Mouse (Mus musculus) midbrain, embryonic 14.5 days (tissue): Measurements from ENCODE around the gene Ankrd33b. TPM values are rescaled to one million over a fixed set of nuclear protein-coding genes. Genes with fewer than 3 reads are reported as not detected.

Source experiments
- ATAC-seq: fragments of 200-750 bp; cut with Nextera tagmentation; 2 replicates; pipeline ENCODE4 v1.8.0; 2017; ENCODE audit warnings: moderate number of reproducible peaks, moderate library complexity; ENCODE audit not compliant: low FRiP score, low TSS enrichment
- DNase-seq: peaks from one replicate; pipeline ENCODE4 v3.0.0-alpha.2; 2015
- H3K27ac ChIP-seq: fragments of 300-500 bp; sonication (generic); replicated peaks from 2 replicates; pipeline ENCODE4 v1.5.1; 2014; ENCODE audit warnings: mild to moderate bottlenecking, low read depth, low read length, moderate library complexity
- H3K27me3 ChIP-seq: fragments of 300-500 bp; sonication (generic); 2 replicates; pipeline ENCODE4 v1.6.1; 2014; ENCODE audit warnings: low read length, control low read depth, mixed read lengths; ENCODE audit not compliant: control insufficient read depth, insufficient read depth
- H3K36me3 ChIP-seq: fragments of 300-500 bp; sonication (generic); 2 replicates; pipeline ENCODE4 v1.6.1; 2014; ENCODE audit warnings: low read length, control low read depth; ENCODE audit not compliant: control insufficient read depth, insufficient read depth
- H3K4me1 ChIP-seq: fragments of 300-500 bp; sonication (generic); 2 replicates; pipeline ENCODE4 v1.6.1; 2014; ENCODE audit warnings: mild to moderate bottlenecking, antibody characterized with exemption, low read length, control low read depth; ENCODE audit not compliant: control insufficient read depth, insufficient read depth
- H3K4me2 ChIP-seq: fragments of 300-500 bp; sonication (generic); 2 replicates; pipeline ENCODE4 v1.6.1; 2014; ENCODE audit warnings: mild to moderate bottlenecking, low read length, moderate library complexity
- H3K4me3 ChIP-seq: fragments of 300-500 bp; sonication (generic); replicated peaks from 2 replicates; pipeline ENCODE4 v1.5.1; 2014; ENCODE audit warnings: low read depth, low read length
- H3K9ac ChIP-seq: fragments of 300-500 bp; sonication (generic); replicated peaks from 2 replicates; pipeline ENCODE4 v1.6.1; 2014; ENCODE audit warnings: mild to moderate bottlenecking, low read length, moderate library complexity
- H3K9me3 ChIP-seq: fragments of 300-500 bp; sonication (generic); 2 replicates; pipeline ENCODE4 v1.6.1; 2016; ENCODE audit warnings: low read length, control low read depth, mixed read lengths; ENCODE audit not compliant: control insufficient read depth
- whole genome bisulfite sequencing: fragments of 180-500 bp; shearing (Covaris S2); extraction: QIAGEN DNeasy Blood & Tissue Kit; methylation state at CpG from one replicate; pipeline ENCODE4 v1.1.7; 2014; 5-methylcytosine and 5-hydroxymethylcytosine counted together
- polyA plus RNA-seq: library from polyadenylated mRNA; unstranded; fragments of >200 nt; fragmentation: Nextera tagmentation; extraction: Ambion mirVana; gene quantifications from 2 replicates; pipeline ENCODE4 v1.2.1, GENCODE M21; 2014

The Ankrd33b gene
- polyA plus RNA-seq, 1 experiment from 2014 or later, result 0.64 TPM

DNA sequence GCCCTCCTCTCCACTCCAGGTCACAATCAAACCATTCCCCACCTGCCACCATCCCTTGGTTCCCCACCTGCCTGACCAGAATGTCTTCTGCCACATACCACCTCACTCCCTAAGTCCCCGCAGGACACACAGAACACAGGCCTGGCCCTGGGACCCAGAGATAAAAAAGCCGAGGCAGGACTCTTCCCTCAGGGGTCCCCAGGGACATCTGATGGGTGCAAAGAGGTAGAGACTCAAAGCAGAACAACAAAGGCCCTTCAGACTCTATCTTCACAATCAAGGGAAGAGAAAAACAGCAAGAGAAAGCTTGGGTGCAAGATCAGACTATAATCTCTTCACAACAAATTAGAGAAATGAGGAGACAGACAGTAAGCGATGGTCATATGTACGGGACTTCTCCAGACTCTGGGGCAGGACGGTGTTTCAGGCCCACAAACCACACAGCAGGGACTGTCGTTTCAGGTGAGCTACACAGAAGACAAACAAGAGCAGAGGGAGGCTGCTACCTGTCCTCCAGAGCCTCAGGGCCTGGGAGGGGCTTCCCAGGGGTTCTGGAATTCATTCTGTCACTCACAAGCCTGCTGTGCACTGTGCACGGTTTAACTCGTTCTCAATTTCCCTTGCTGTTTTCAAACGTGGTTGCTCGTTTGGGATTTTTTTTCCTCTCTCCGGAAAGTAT lies 2.3 kb downstream of the Ankrd33b start:
- no peaks in the 10 kb centered on the region for H3K36me3 ChIP-seq
- H3K27me3 ChIP-seq, result peaks cover 47% of the 10 kb centered on the region
- H3K4me1 ChIP-seq, result peaks cover 9% of the 10 kb centered on the region
- 15% methylated on average over 11 of the region's 11 CpGs for WGBS
- no peak overlapping the region for H3K27ac ChIP-seq
- peak overlapping the region; percentile 43; the same call in 1 of the 2 replicates for H3K4me3 ChIP-seq
- no peak for ATAC-seq
- DNase-seq, result no peak
- peak overlapping the region; percentile 99 for H3K4me2 ChIP-seq
- no peak overlapping the region for H3K9ac ChIP-seq
- no peaks in the 10 kb centered on the region for H3K9me3 ChIP-seq

DNA sequence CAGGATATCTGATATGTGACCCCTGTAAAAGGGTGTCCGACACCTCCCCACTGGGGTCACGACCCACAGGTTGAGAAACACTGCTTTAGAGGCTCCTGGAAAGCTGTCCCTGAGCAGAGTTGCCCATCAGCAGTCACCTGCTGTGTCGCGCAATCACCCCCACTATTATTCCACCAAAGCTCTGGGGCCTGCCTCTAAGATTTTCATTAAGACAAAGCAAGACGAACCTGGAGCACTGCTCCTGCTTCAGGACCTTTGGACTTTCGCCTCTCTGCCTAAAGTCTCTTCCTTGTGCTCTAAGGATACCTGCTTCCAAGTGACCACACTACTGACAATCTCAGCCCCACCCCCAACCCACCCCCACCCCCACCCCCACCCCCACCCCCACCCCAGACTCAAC lies 3.1 kb downstream of the Ankrd33b start:
- DNase-seq (no peak), ATAC-seq (no peak)
- 53% methylated on average over 6 of the region's 6 CpGs for WGBS
- Histone ChIP-seq H3K36me3 (no peaks in the 10 kb centered on the region), H3K27me3 (peaks cover 45% of the 10 kb centered on the region), H3K4me1 (peaks cover 9% of the 10 kb centered on the region), H3K9me3 (no peaks in the 10 kb centered on the region), H3K27ac (no peak overlapping the region), H3K9ac (no peak overlapping the region), H3K4me2 (no peak overlapping the region), H3K4me3 (no peak overlapping the region)

DNA sequence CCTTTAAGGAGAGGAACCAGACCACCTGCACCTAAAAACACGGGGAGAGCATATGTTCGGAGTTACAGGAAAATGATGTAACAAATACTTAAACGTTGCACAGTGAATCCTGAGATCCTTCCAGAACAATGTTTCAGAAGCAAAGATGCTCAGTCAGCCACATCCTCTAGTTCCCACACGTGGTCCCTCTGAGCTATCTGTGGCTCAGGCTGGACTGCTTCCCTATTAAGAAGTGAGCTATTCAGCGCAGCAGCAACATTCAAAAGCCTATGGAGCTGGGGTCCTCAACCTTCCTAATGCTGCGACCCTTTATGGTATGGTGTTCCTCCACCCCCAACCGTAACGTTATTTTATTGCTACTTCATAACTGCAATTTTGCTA lies 3.6 kb downstream of the Ankrd33b start:
- DNase-seq, result no peak
- 76% methylated on average over 8 of the region's 8 CpGs for WGBS

DNA sequence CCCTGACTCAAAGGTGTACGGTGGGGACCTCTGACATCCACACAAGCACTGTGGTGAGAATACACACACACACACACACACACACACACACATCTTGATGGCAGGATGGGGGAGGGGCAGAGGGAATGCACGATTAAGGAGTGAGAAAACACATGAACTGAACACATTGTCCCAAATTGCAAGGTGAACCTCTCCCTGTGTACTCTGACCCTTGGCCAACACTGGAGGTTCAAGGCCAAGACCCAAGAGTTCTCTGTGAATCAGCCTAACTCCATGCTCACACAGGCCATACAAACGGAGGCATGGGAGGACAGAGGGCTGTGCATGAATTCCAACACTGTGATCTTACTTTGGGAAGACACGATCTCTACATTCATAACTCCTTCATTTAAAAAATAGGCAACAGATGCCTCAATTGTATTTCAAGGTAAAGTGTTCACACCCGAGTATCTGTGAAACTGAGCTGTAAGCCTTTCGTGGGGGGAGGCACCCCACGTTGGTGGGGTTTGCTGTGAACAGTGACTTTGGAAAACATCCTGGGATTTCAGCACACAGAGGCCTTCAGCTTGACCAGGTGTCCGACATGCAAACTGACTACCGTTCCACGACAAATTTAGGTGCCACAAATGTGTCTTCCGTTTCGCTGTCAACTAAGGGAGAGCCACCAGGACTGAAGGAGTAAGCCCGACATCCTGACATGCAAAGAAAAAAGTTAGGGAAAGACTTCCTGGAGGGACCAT lies 4.1 kb downstream of the Ankrd33b start:
- WGBS, result 85% methylated on average over 13 of the region's 13 CpGs
- no peak for DNase-seq
- no peaks in the 10 kb centered on the region for H3K9me3 ChIP-seq

More for the DNA sequence above, 3.6 kb downstream of the Ankrd33b start:
- no peak for ATAC-seq
- peaks cover 9% of the 10 kb centered on the region for H3K4me1 ChIP-seq
- no peaks in the 10 kb centered on the region for H3K36me3 ChIP-seq
- no peak overlapping the region for H3K9ac ChIP-seq
- H3K4me2 ChIP-seq, result no peak overlapping the region
- peaks cover 41% of the 10 kb centered on the region for H3K27me3 ChIP-seq
- H3K27ac ChIP-seq, result no peak overlapping the region
- H3K4me3 ChIP-seq, result no peak overlapping the region
- no peaks in the 10 kb centered on the region for H3K9me3 ChIP-seq

DNA sequence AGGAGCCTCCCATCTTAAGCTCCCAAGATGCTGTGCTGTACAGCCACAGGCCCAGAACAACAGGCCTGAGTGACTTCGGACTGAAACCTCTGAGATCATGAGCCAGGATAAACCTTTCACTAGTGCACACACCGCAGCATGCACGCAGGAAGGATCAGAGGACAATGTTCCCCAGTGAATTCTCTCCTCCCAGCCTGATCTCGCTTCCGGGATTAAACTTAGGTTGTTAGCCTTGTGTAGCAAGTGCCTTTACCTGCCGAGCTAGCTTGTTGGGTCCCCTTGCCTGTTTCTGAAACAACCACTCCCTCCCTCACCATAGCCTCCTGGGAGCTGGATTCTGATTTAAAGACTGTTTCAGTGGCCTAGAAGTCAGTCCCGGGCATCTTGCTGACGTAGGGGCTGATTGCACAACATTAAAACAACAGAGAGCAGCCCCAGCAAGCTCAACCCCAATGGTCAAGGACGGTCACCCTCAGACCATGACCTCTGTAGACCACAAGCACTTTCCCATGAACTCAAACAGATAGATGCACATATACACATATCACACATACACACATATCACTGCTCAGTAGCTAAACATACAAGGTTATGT lies 6.2 kb downstream of the Ankrd33b start:
- H3K4me3 ChIP-seq, result no peak overlapping the region
- no peaks in the 10 kb centered on the region for H3K4me1 ChIP-seq
- DNase-seq (no peak), ATAC-seq (no peak)
- H3K36me3 ChIP-seq, result no peaks in the 10 kb centered on the region
- no peaks in the 10 kb centered on the region for H3K9me3 ChIP-seq
- H3K9ac ChIP-seq, result no peak overlapping the region
- H3K4me2 ChIP-seq, result no peak overlapping the region
- peaks cover 17% of the 10 kb centered on the region for H3K27me3 ChIP-seq
- no peak overlapping the region for H3K27ac ChIP-seq
- 88% methylated on average over 9 of the region's 9 CpGs for WGBS

More for the DNA sequence above, 4.1 kb downstream of the Ankrd33b start:
- H3K27ac ChIP-seq, result no peak overlapping the region
- peaks cover 9% of the 10 kb centered on the region for H3K4me1 ChIP-seq
- no peaks in the 10 kb centered on the region for H3K36me3 ChIP-seq
- H3K4me3 ChIP-seq, result no peak overlapping the region
- ATAC-seq, result no peak
- no peak overlapping the region for H3K9ac ChIP-seq
- peaks cover 36% of the 10 kb centered on the region for H3K27me3 ChIP-seq
- no peak overlapping the region for H3K4me2 ChIP-seq

DNA sequence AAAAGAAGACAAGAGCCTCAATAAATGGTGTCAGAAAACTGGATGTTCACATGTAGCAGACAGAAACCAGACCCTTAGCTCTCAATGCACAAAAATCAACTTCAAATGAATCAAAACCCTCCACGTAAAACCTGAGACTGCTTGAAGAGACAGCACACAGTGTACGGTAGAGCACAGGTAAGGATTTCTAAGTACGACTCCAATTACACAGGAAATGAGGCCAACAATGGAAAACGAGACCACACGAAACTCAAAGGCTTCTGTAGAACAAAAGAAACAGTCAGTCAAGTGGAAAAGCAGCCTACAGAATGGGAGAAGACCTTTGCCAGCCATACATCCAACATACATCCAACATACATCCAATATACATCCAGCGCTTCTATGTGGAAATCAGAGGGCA lies 6.9 kb downstream of the Ankrd33b start:
- H3K9me3 ChIP-seq, result no peaks in the 10 kb centered on the region
- DNase-seq, result no peak
- WGBS, result 83% methylated on average over 6 of the region's 6 CpGs

DNA sequence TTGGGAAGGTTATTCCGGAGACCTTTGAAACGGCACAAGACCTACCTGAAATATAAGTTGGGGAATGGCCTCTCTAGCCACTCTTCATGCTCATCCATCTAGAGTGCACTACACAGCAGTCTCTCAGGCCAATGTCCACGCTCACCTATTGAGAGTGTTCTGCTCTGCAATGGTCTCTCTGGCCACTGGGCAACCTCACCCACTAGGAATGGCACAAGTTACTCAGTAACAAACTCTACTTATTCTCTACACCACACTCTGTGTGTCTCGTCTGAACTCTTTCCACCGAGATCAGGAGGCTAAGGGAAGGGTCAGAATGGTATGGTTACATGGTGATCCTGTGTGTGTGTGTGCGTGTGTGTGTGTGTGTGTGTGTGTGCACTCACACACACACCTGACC lies 7.7 kb downstream of the Ankrd33b start:
- no peak overlapping the region for H3K4me3 ChIP-seq
- peaks cover 1% of the 10 kb centered on the region; the same call in 1 of the 2 replicates for H3K27me3 ChIP-seq
- ATAC-seq (no peak), DNase-seq (no peak)
- no peak overlapping the region for H3K27ac ChIP-seq
- no peaks in the 10 kb centered on the region for H3K4me1 ChIP-seq
- no peak overlapping the region for H3K9ac ChIP-seq
- no peak overlapping the region for H3K4me2 ChIP-seq
- 90% methylated on average over 6 of the region's 6 CpGs for WGBS
- H3K36me3 ChIP-seq, result no peaks in the 10 kb centered on the region
- no peaks in the 10 kb centered on the region for H3K9me3 ChIP-seq

More for the DNA sequence above, 6.9 kb downstream of the Ankrd33b start:
- H3K4me2 ChIP-seq, result no peak overlapping the region
- no peak for ATAC-seq
- H3K4me1 ChIP-seq, result no peaks in the 10 kb centered on the region
- no peak overlapping the region for H3K9ac ChIP-seq
- no peak overlapping the region for H3K27ac ChIP-seq
- H3K4me3 ChIP-seq, result no peak overlapping the region
- H3K36me3 ChIP-seq, result no peaks in the 10 kb centered on the region
- peaks cover 9% of the 10 kb centered on the region for H3K27me3 ChIP-seq

DNA sequence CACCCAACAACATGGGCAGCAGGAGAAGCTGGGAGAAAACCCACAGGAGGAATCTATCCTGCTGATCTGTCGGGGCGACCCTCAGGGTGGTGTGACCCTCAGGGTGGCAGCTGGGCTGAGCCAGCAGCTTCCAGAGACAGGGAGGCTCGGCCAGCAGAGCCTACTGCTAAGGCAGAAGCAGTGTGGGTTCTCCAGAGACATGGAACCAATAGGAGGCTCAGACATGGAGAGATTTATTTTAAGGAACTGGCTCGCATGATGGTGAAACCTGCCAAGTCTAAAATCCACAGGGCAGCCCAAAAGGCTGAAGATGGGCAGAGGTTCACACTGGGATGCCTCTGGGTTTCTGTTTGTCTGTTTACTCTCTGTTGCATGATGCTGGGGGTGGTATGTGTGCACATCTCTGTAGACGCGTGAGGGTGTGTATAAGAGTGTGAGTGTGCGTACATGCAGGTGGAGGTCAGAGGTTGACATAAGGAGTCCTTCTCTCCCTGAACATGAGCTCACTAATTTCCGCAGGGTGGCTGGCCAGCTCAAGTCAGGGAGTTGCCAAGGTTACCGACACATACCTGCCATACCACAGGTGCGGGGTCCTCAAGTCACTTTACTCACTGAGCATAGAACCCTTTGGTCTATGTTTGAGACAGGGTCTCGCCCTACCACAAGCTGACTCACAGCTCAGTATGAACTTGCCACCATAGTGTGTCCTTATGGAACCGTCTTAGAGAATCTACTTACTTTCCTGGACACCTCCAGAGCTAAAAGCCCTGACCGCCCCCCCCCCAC lies 14.8 kb downstream of the Ankrd33b start:
- Histone ChIP-seq H3K4me1 (no peaks in the 10 kb centered on the region), H3K4me3 (no peak overlapping the region), H3K27me3 (no peaks in the 10 kb centered on the region), H3K36me3 (no peaks in the 10 kb centered on the region), H3K9me3 (no peaks in the 10 kb centered on the region), H3K9ac (no peak overlapping the region), H3K27ac (no peak overlapping the region), H3K4me2 (no peak overlapping the region)
- WGBS, result 89% methylated on average over 13 of the region's 13 CpGs
- ATAC-seq, result no peak
- no peak for DNase-seq
